20 mouse cellular contexts compared by ENCODE assay signal in genomic region chr3:131488403-131488802, GRCm38 (mm10). TPM values are rescaled to one million over a fixed set of nuclear protein-coding genes. Genes with fewer than 3 reads are reported as not detected.
DNase-seq lines count a peak whose midpoint lies in the region; ATAC-seq and TF ChIP-seq lines count a peak whose summit lies in the region.
"Had no signal": no experiment of that assay in that cellular context is flagged by ENCODE, and none has a peak within 500 bp of the region (broad histone marks: within the 10 kb centered on the region; RNA-seq: fewer than 3 reads in every experiment).

No protein-coding gene starts in this region.

- peak; percentile 39 for DNase-seq in heart, adult 11 months
- DNase-seq in heart, adult 18-20 months, result no peak
- no peak for DNase-seq in liver, postnatal 0 days
- no peak for DNase-seq in thymus, adult 18-20 months
- no peak for DNase-seq in layer of hippocampus, postnatal 14 days (ENCODE audit: low spot score in 2 of 2)
- no peak for DNase-seq in heart, embryonic 10.5 days (ENCODE audit: low spot score)
- DNase-seq: adrenal gland, adult 8-10 months; cerebellum, adult 18-20 months; cerebellum, postnatal 36 days; gastrocnemius, adult 2 months; lung, postnatal 14 days; thymus, postnatal 4 days had no signal

- peak; percentile 22; the same call in 1 of the 2 replicates for TF ChIP-seq EP300 in liver, postnatal 0 days (IDR thresholded peaks at IDR 0.05; ENCODE audit: low read depth)

- WGBS in intestine, embryonic 15.5 days, result 42% methylated on average over 9 of the region's 9 CpGs
- WGBS in kidney, embryonic 16.5 days, result 47% methylated on average over 9 of the region's 9 CpGs
- 40% methylated on average over 9 of the region's 9 CpGs for WGBS in liver, postnatal 0 days (ENCODE audit: insufficient replicate concordance)
- 56% methylated on average over 9 of the region's 9 CpGs for WGBS in heart, embryonic 10.5 days

- H3K9me3 ChIP-seq in intestine, embryonic 15.5 days, result no peaks in the 10 kb centered on the region
- H3K9me3 ChIP-seq in kidney, embryonic 16.5 days (ENCODE audit: low read length), result no peaks in the 10 kb centered on the region
- H3K9me3 ChIP-seq in liver, postnatal 0 days (ENCODE audit: low read length), result no peaks in the 10 kb centered on the region
- no peaks in the 10 kb centered on the region for H3K9me3 ChIP-seq in heart, embryonic 10.5 days
- H3K9me3 ChIP-seq: forebrain, embryonic 15.5 days; heart, embryonic 15.5 days; neural tube, embryonic 12.5 days had no signal

- peak; percentile 67 for ATAC-seq in intestine, embryonic 15.5 days
- ATAC-seq in kidney, embryonic 16.5 days (ENCODE audit: low FRiP score, low TSS enrichment), result 0 out of 2 replicates have a peak, but pooled peaks have one; percentile 21
- ATAC-seq in liver, postnatal 0 days, result peak; percentile 51
- ATAC-seq: forebrain, embryonic 15.5 days had no signal

- no peak overlapping the region for H3K9ac ChIP-seq in intestine, embryonic 15.5 days
- no peak overlapping the region for H3K9ac ChIP-seq in kidney, embryonic 16.5 days (replicated peaks; ENCODE audit: low read length)
- no peak overlapping the region for H3K9ac ChIP-seq in liver, postnatal 0 days (replicated peaks)
- H3K9ac ChIP-seq: forebrain, embryonic 15.5 days; heart, embryonic 15.5 days; neural tube, embryonic 12.5 days had no signal

- H3K27me3 ChIP-seq in intestine, embryonic 15.5 days (replicated peaks), result no peaks in the 10 kb centered on the region
- H3K27me3 ChIP-seq in kidney, embryonic 16.5 days (ENCODE audit: insufficient read depth, low read length), result 0 out of 2 replicates have a peak, but pooled peaks cover 4% of the 10 kb centered on the region
- peaks cover 9% of the 10 kb centered on the region; the same call in 1 of the 2 replicates for H3K27me3 ChIP-seq in liver, postnatal 0 days (ENCODE audit: insufficient read depth, low read length)
- H3K27me3 ChIP-seq in heart, embryonic 10.5 days (ENCODE audit: insufficient read depth, poor library complexity, severe bottlenecking), result peaks cover 59% of the 10 kb centered on the region

- H3K4me1 ChIP-seq in intestine, embryonic 15.5 days (replicated peaks), result peaks cover 5% of the 10 kb centered on the region; the same call in 1 of the 2 replicates
- peaks cover 12% of the 10 kb centered on the region for H3K4me1 ChIP-seq in kidney, embryonic 16.5 days (ENCODE audit: insufficient read depth, low read length)
- peaks cover 19% of the 10 kb centered on the region; the same call in 1 of the 2 replicates for H3K4me1 ChIP-seq in liver, postnatal 0 days (ENCODE audit: insufficient read depth)
- H3K4me1 ChIP-seq in heart, embryonic 10.5 days, result peaks cover 9% of the 10 kb centered on the region

- peak overlapping the region; percentile 30 for H3K4me2 ChIP-seq in intestine, embryonic 15.5 days (replicated peaks)
- peak overlapping the region; percentile 68 for H3K4me2 ChIP-seq in kidney, embryonic 16.5 days (replicated peaks; ENCODE audit: low read depth, low read length)
- H3K4me2 ChIP-seq in liver, postnatal 0 days (ENCODE audit: low read depth, low read length), result peak overlapping the region; percentile 77
- H3K4me2 ChIP-seq: neural tube, embryonic 12.5 days had no signal

- H3K36me3 ChIP-seq in intestine, embryonic 15.5 days, result no peaks in the 10 kb centered on the region
- no peaks in the 10 kb centered on the region for H3K36me3 ChIP-seq in kidney, embryonic 16.5 days (ENCODE audit: insufficient read depth, low read length)
- no peaks in the 10 kb centered on the region for H3K36me3 ChIP-seq in liver, postnatal 0 days (replicated peaks; ENCODE audit: insufficient read depth, low read length)
- H3K36me3 ChIP-seq in heart, embryonic 10.5 days, result no peaks in the 10 kb centered on the region
- H3K36me3 ChIP-seq: forebrain, embryonic 15.5 days; heart, embryonic 15.5 days; neural tube, embryonic 12.5 days had no signal

- no peak for TF ChIP-seq CTCF in liver, postnatal 0 days (IDR thresholded peaks at IDR 0.05; ENCODE audit: low read depth)

- H3K4me3 ChIP-seq in intestine, embryonic 15.5 days (replicated peaks), result no peak overlapping the region
- no peak overlapping the region for H3K4me3 ChIP-seq in kidney, embryonic 16.5 days (ENCODE audit: low read length)
- H3K4me3 ChIP-seq in liver, postnatal 0 days (ENCODE audit: low read depth, low read length), result peak overlapping the region; percentile 68
- no peak overlapping the region for H3K4me3 ChIP-seq in heart, embryonic 10.5 days
- H3K4me3 ChIP-seq: erythroblast, embryonic 14.5 days; forebrain, embryonic 15.5 days; heart, embryonic 15.5 days; megakaryocyte, embryonic 14.5 days; neural tube, embryonic 12.5 days had no signal

- peak overlapping the region; percentile 95; the same call in 1 of the 2 replicates for H3K27ac ChIP-seq in intestine, embryonic 15.5 days
- peak overlapping the region; percentile 92; the same call in 1 of the 2 replicates for H3K27ac ChIP-seq in kidney, embryonic 16.5 days (ENCODE audit: low read length)
- H3K27ac ChIP-seq in liver, postnatal 0 days (ENCODE audit: low read depth), result peak overlapping the region; percentile 97
- no peak overlapping the region for H3K27ac ChIP-seq in heart, embryonic 10.5 days
- H3K27ac ChIP-seq: forebrain, embryonic 15.5 days; heart, embryonic 15.5 days; neural tube, embryonic 12.5 days had no signal

RNA-seq across cellular contexts. Expression of gene Sgms2, which starts 2.8 kb away (rescaled TPM):
- total RNA-seq in heart, adult 18-20 months (2021), result 1 to 10 TPM; 1.7 to 1.8 TPM
- 15.3 and 15.8 TPM in 2 replicates for polyA plus RNA-seq in intestine, embryonic 15.5 days (2015; fragmentation: Nextera tagmentation; extraction: Ambion mirVana)
- 11.1 and 13.2 TPM in 2 replicates for polyA plus RNA-seq in kidney, embryonic 16.5 days (2015; fragmentation: Nextera tagmentation; extraction: Ambion mirVana)
- polyA plus RNA-seq in liver, postnatal 0 days (2015; fragmentation: Nextera tagmentation; extraction: Ambion mirVana), result 9.2 and 12.5 TPM in 2 replicates
- 1 to 10 TPM; 4.3 to 6.0 TPM for total RNA-seq in layer of hippocampus, postnatal 14 days (2021)
- 1.4 and 1.9 TPM in 2 replicates for polyA plus RNA-seq in heart, embryonic 10.5 days (2016; fragmentation: Nextera tagmentation; extraction: Ambion mirVana)
- total RNA-seq: MEL had no signal
